Mouse (Mus musculus): ENCODE results near the gene Hsf2. TPM values are rescaled to one million over a fixed set of nuclear protein-coding genes. Genes with fewer than 3 reads are reported as not detected.

Hsf2 gene
- 2.8 TPM for polyA plus RNA-seq (2017; shearing (Covaris generic))

DNA sequence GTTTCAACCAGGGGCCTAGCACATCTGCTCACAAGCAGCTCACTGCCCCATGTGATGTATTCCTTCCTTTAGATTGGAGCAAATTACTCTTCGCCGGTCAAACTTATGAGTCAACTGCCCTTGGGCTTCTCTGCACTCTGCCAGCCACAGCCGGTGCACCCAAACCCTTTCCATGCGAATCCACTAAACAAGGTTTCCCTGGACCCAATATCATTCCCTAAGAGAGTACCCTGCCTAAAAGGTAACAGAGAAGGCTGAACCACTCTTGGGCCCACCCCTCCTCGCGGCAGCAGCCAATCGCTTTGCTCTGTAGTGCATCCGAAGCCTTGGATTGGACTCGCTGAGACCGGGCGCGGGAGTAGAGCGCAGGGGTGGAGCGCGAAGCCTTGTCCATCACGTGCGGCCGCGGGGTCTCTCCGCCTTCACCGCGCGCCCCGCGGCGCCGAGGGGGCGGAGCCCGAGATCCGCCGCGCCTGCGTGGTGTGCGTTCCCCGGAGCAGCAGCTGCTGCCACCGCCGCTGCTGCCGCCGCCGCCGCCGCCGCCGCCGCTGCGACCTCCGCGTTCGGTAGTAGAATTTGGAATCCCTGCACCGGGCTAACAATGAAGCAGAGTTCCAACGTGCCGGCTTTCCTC lies at the start of gene Hsf2:
Hsf2 (plus strand) TSS at position 478 of the 634 bp plus-strand sequence.

GRCm38 (mm10) chr10:57532218-57533101 lies 46.3 kb downstream of the Hsf2 start, which contains the start of gene Serinc1:
Serinc1 (minus strand) TSS chr10:57532530.

Other genes starting within 250 kb of the Hsf2 start
- 132 TPM for gene Serinc1, start 46.1 kb downstream of the Hsf2 start, polyA plus RNA-seq (2017; shearing (Covaris generic))
- 0.22 TPM for gene Pkib, start 145.6 kb downstream of the Hsf2 start, polyA plus RNA-seq (2017; shearing (Covaris generic))

Data from CD4-positive, CD25-positive, alpha-beta regulatory T cell, adult 9 weeks (primary cell).